Mouse (Mus musculus) limb, embryonic 12.5 days (tissue): ENCODE measurements around the gene Kirrel3. TPM values are rescaled to one million over a fixed set of nuclear protein-coding genes. Genes with fewer than 3 reads are reported as not detected.

Experiments
- ATAC-seq: fragments of 200-750 bp; cut with Nextera tagmentation; 2 replicates; pipeline ENCODE4 v1.8.0; 2017; ENCODE audit warnings: low read depth, moderate TSS enrichment; ENCODE audit not compliant: insufficient number of reproducible peaks, insufficient read depth, low FRiP score, low TSS enrichment
- H3K27ac ChIP-seq: fragments of 300-500 bp; sonication (generic); 2 replicates; pipeline ENCODE4 v1.5.1; 2016; ENCODE audit warnings: mild to moderate bottlenecking, moderate library complexity
- H3K27me3 ChIP-seq: fragments of 300-500 bp; sonication (generic); 2 replicates; pipeline ENCODE4 v1.6.1; 2016; ENCODE audit warnings: mild to moderate bottlenecking, moderate library complexity
- H3K36me3 ChIP-seq: fragments of 300-500 bp; sonication (generic); 2 replicates; pipeline ENCODE4 v1.6.1; 2016; ENCODE audit warnings: mild to moderate bottlenecking, moderate library complexity
- H3K4me1 ChIP-seq: fragments of 300-500 bp; sonication (generic); replicated peaks from 2 replicates; pipeline ENCODE4 v1.6.1; 2016
- H3K4me2 ChIP-seq: fragments of 300-500 bp; sonication (generic); 2 replicates; pipeline ENCODE4 v1.6.1; 2016; ENCODE audit warnings: mild to moderate bottlenecking, moderate library complexity
- H3K4me3 ChIP-seq: fragments of 300-500 bp; sonication (generic); replicated peaks from 2 replicates; pipeline ENCODE4 v1.5.1; 2016; ENCODE audit warnings: mild to moderate bottlenecking
- H3K9ac ChIP-seq: fragments of 300-500 bp; sonication (generic); replicated peaks from 2 replicates; pipeline ENCODE4 v1.6.1; 2016; ENCODE audit warnings: mild to moderate bottlenecking, moderate library complexity
- H3K9me3 ChIP-seq: fragments of 300-500 bp; sonication (generic); 2 replicates; pipeline ENCODE4 v1.6.1; 2016; ENCODE audit warnings: mild to moderate bottlenecking, moderate library complexity
- WGBS: fragments of 180-500 bp; shearing (Covaris S2); methylation state at CpG from one replicate; pipeline ENCODE4 v1.1.7; 2016; 5-methylcytosine and 5-hydroxymethylcytosine counted together
- polyA plus RNA-seq: library from polyadenylated mRNA; unstranded; fragments of >200 nt; fragmentation: Nextera tagmentation; extraction: Ambion mirVana; gene quantifications from 2 replicates; pipeline ENCODE4 v1.2.1, GENCODE M21; 2016

The Kirrel3 gene
- polyA plus RNA-seq, 1 experiment from 2014 or later = 7.8 TPM

GRCm38 (mm10) chr9:35017563-35017962, 531.9 kb downstream of the Kirrel3 start:
- peak overlapping the region; percentile 44 for H3K4me2 ChIP-seq

GRCm38 (mm10) chr9:35018056-35018455, 532.4 kb downstream of the Kirrel3 start:
- Histone ChIP-seq H3K4me2 (peak overlapping the region; percentile 44), H3K27ac (no peak overlapping the region), H3K27me3 (0 out of 2 replicates have a peak, but pooled peaks cover 6% of the 10 kb centered on the region), H3K36me3 (no peaks in the 10 kb centered on the region), H3K4me1 (peaks cover 16% of the 10 kb centered on the region), H3K9me3 (no peaks in the 10 kb centered on the region), H3K9ac (no peak overlapping the region), H3K4me3 (no peak overlapping the region)
- ATAC-seq = no peak
- WGBS = 25% methylated on average over 5 of the region's 5 CpGs

More at GRCm38 (mm10) chr9:35017563-35017962, 531.9 kb downstream of the Kirrel3 start:
- no peak overlapping the region for H3K4me3 ChIP-seq
- no peaks in the 10 kb centered on the region for H3K36me3 ChIP-seq
- 13% methylated on average over 13 of the region's 13 CpGs for WGBS
- no peak overlapping the region for H3K9ac ChIP-seq
- no peak; the same call in 1 of the 2 replicates for ATAC-seq
- peaks cover 16% of the 10 kb centered on the region for H3K4me1 ChIP-seq
- H3K27ac ChIP-seq = no peak overlapping the region
- H3K9me3 ChIP-seq = no peaks in the 10 kb centered on the region
- H3K27me3 ChIP-seq = 0 out of 2 replicates have a peak, but pooled peaks cover 6% of the 10 kb centered on the region

GRCm38 (mm10) chr9:35019372-35019771, 533.7 kb downstream of the Kirrel3 start:
- Histone ChIP-seq H3K4me2 (no peak overlapping the region), H3K9ac (no peak overlapping the region), H3K27ac (no peak overlapping the region), H3K27me3 (peaks cover 15% of the 10 kb centered on the region), H3K9me3 (no peaks in the 10 kb centered on the region), H3K36me3 (no peaks in the 10 kb centered on the region), H3K4me3 (no peak overlapping the region), H3K4me1 (peaks cover 18% of the 10 kb centered on the region)
- no peak for ATAC-seq
- WGBS = 7% methylated on average over 3 of the region's 3 CpGs

GRCm38 (mm10) chr9:35020015-35020653, 534.4 kb downstream of the Kirrel3 start:
- Histone ChIP-seq H3K27me3 (peaks cover 16% of the 10 kb centered on the region), H3K4me2 (no peak overlapping the region), H3K9ac (no peak overlapping the region), H3K4me3 (no peak overlapping the region), H3K36me3 (no peaks in the 10 kb centered on the region), H3K27ac (no peak overlapping the region), H3K4me1 (peaks cover 26% of the 10 kb centered on the region), H3K9me3 (no peaks in the 10 kb centered on the region)
- 53% methylated on average over 11 of the region's 11 CpGs for WGBS
- ATAC-seq = no peak

- Histone ChIP-seq H3K4me1 (peaks cover 41% of the 10 kb centered on the region), H3K9ac (no peak overlapping the region), H3K36me3 (no peaks in the 10 kb centered on the region), H3K4me3 (no peak overlapping the region), H3K27ac (no peak overlapping the region), H3K9me3 (no peaks in the 10 kb centered on the region), H3K4me2 (no peak overlapping the region), H3K27me3 (peaks cover 23% of the 10 kb centered on the region)
- ATAC-seq = no peak
- 89% methylated on average over 1 of the region's 1 CpGs for WGBS
Measured at GRCm38 (mm10) chr9:35021744-35022143, 536.0 kb downstream of the Kirrel3 start.

- peaks cover 32% of the 10 kb centered on the region for H3K4me1 ChIP-seq
- no peaks in the 10 kb centered on the region for H3K9me3 ChIP-seq
- peak overlapping the region; percentile 56; the same call in 1 of the 2 replicates for H3K9ac ChIP-seq
- H3K27me3 ChIP-seq = peaks cover 17% of the 10 kb centered on the region
- H3K27ac ChIP-seq = no peak overlapping the region
- H3K4me3 ChIP-seq = peak overlapping the region; percentile 38
- WGBS = 5% methylated on average over 25 of the region's 25 CpGs
- ATAC-seq = no peak
- H3K36me3 ChIP-seq = no peaks in the 10 kb centered on the region
- H3K4me2 ChIP-seq = peak overlapping the region; percentile 67
Measured at GRCm38 (mm10) chr9:35024591-35025496, 539.1 kb downstream of the Kirrel3 start.

GRCm38 (mm10) chr9:35026311-35026710, 540.6 kb downstream of the Kirrel3 start:
- H3K4me3 ChIP-seq = no peak overlapping the region
- 78% methylated on average over 6 of the region's 6 CpGs for WGBS
- H3K9ac ChIP-seq = no peak overlapping the region
- ATAC-seq = no peak
- H3K27me3 ChIP-seq = peaks cover 17% of the 10 kb centered on the region
- H3K9me3 ChIP-seq = no peaks in the 10 kb centered on the region
- H3K4me1 ChIP-seq = peaks cover 27% of the 10 kb centered on the region
- H3K36me3 ChIP-seq = no peaks in the 10 kb centered on the region
- no peak overlapping the region for H3K27ac ChIP-seq
- H3K4me2 ChIP-seq = no peak overlapping the region

GRCm38 (mm10) chr9:35026897-35027311, 541.2 kb downstream of the Kirrel3 start:
- Histone ChIP-seq H3K4me3 (no peak overlapping the region), H3K9ac (no peak overlapping the region), H3K4me1 (peaks cover 27% of the 10 kb centered on the region), H3K4me2 (no peak overlapping the region), H3K27me3 (peaks cover 17% of the 10 kb centered on the region), H3K27ac (no peak overlapping the region), H3K36me3 (no peaks in the 10 kb centered on the region), H3K9me3 (no peaks in the 10 kb centered on the region)
- 60% methylated on average over 6 of the region's 6 CpGs for whole genome bisulfite sequencing
- no peak for ATAC-seq

GRCm38 (mm10) chr9:35027382-35027997, 541.8 kb downstream of the Kirrel3 start:
- 77% methylated on average over 6 of the region's 6 CpGs for WGBS
- peaks cover 17% of the 10 kb centered on the region for H3K27me3 ChIP-seq
- H3K9ac ChIP-seq = no peak overlapping the region
- H3K36me3 ChIP-seq = no peaks in the 10 kb centered on the region
- H3K9me3 ChIP-seq = no peaks in the 10 kb centered on the region
- H3K27ac ChIP-seq = no peak overlapping the region
- no peak overlapping the region for H3K4me3 ChIP-seq
- peaks cover 27% of the 10 kb centered on the region for H3K4me1 ChIP-seq
- no peak for ATAC-seq
- H3K4me2 ChIP-seq = no peak overlapping the region

- Histone ChIP-seq H3K4me3 (no peak overlapping the region), H3K36me3 (no peaks in the 10 kb centered on the region), H3K9me3 (no peaks in the 10 kb centered on the region), H3K27me3 (0 out of 2 replicates have a peak, but pooled peaks cover 2% of the 10 kb centered on the region), H3K9ac (no peak overlapping the region), H3K4me2 (no peak overlapping the region), H3K27ac (no peak overlapping the region), H3K4me1 (peaks cover 14% of the 10 kb centered on the region)
- ATAC-seq = no peak
- 73% methylated on average over 5 of the region's 5 CpGs for whole genome bisulfite sequencing
Measured at GRCm38 (mm10) chr9:35030823-35031222, 545.1 kb downstream of the Kirrel3 start.

- no peak overlapping the region for H3K9ac ChIP-seq
- no peak overlapping the region for H3K4me3 ChIP-seq
- WGBS = 86% methylated on average over 6 of the region's 6 CpGs
- no peaks in the 10 kb centered on the region for H3K9me3 ChIP-seq
- peaks cover 3% of the 10 kb centered on the region; the same call in 1 of the 2 replicates for H3K4me1 ChIP-seq
- no peaks in the 10 kb centered on the region for H3K27me3 ChIP-seq
- H3K36me3 ChIP-seq = no peaks in the 10 kb centered on the region
- ATAC-seq = no peak
- no peak overlapping the region for H3K4me2 ChIP-seq
- H3K27ac ChIP-seq = no peak overlapping the region
Measured at GRCm38 (mm10) chr9:35032457-35032856, 546.8 kb downstream of the Kirrel3 start.
